Comparison of ENCODE assay signal across 23 mouse cellular contexts in the genomic region with DNA sequence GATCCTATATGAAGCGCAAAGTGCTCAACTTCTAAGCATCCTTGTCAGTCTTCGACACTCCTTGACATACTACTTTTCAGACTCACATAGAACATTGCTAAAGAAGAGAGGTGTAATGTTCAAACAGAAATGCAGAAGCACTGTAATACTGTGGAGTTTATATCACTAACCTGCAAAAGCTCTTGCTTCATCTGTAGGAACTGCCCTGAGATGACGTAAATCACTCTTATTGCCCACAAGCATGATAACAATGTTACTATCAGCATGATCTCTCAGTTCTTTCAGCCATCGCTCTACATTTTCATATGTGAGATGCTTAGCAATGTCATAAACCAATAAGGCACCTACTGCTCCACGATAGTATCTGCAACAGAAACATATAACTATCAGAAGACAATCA. TPM values are rescaled to one million over a fixed set of nuclear protein-coding genes. Genes with fewer than 3 reads are reported as not detected.
DNase-seq lines count a peak whose midpoint lies in the region; ATAC-seq and TF ChIP-seq lines count a peak whose summit lies in the region.
"Had no signal": no experiment of that assay in that cellular context is flagged by ENCODE, and none has a peak within 500 bp of the region (broad histone marks: within the 10 kb centered on the region; RNA-seq: fewer than 3 reads in every experiment).

No protein-coding gene starts in this region.

- WGBS in midbrain, embryonic 11.5 days, result 96% methylated on average over 5 of the region's 5 CpGs
- WGBS in midbrain, embryonic 15.5 days, result 95% methylated on average over 5 of the region's 5 CpGs
- 72% methylated on average over 5 of the region's 5 CpGs for WGBS in intestine, postnatal 0 days

- H3K36me3 ChIP-seq in midbrain, embryonic 11.5 days (ENCODE audit: control insufficient read depth, insufficient read depth, low read length), result no peaks in the 10 kb centered on the region; the same call in 1 of the 2 replicates
- H3K36me3 ChIP-seq in midbrain, embryonic 15.5 days (replicated peaks), result 0 out of 2 replicates have a peak, but pooled peaks cover 8% of the 10 kb centered on the region
- peaks cover 40% of the 10 kb centered on the region for H3K36me3 ChIP-seq in intestine, postnatal 0 days (ENCODE audit: control insufficient read depth, insufficient read depth)

- no peak overlapping the region for H3K4me2 ChIP-seq in midbrain, embryonic 11.5 days
- H3K4me2 ChIP-seq in midbrain, embryonic 15.5 days, result no peak overlapping the region
- no peak overlapping the region for H3K4me2 ChIP-seq in intestine, postnatal 0 days (replicated peaks; ENCODE audit: low read depth)

- no peak overlapping the region for H3K4me3 ChIP-seq in midbrain, embryonic 11.5 days (ENCODE audit: low read depth, low read length)
- no peak overlapping the region for H3K4me3 ChIP-seq in midbrain, embryonic 15.5 days
- no peak overlapping the region for H3K4me3 ChIP-seq in intestine, postnatal 0 days (ENCODE audit: low read depth, low read length)

- TF ChIP-seq CTCF in intestine, postnatal 0 days (IDR thresholded peaks at IDR 0.05; ENCODE audit: low read depth), result no peak

- H3K9ac ChIP-seq in midbrain, embryonic 11.5 days (ENCODE audit: low read length), result no peak overlapping the region
- H3K9ac ChIP-seq in midbrain, embryonic 15.5 days, result no peak overlapping the region
- no peak overlapping the region for H3K9ac ChIP-seq in intestine, postnatal 0 days (ENCODE audit: low read depth, low read length)

- H3K9me3 ChIP-seq in midbrain, embryonic 11.5 days (ENCODE audit: control insufficient read depth, low read length), result no peaks in the 10 kb centered on the region
- no peaks in the 10 kb centered on the region for H3K9me3 ChIP-seq in midbrain, embryonic 15.5 days
- H3K9me3 ChIP-seq in intestine, postnatal 0 days (ENCODE audit: control insufficient read depth), result no peaks in the 10 kb centered on the region
- H3K9me3 ChIP-seq: G1E had no signal

- no peak overlapping the region for H3K27ac ChIP-seq in midbrain, embryonic 11.5 days (ENCODE audit: low read depth, low read length)
- no peak overlapping the region for H3K27ac ChIP-seq in midbrain, embryonic 15.5 days
- no peak overlapping the region for H3K27ac ChIP-seq in intestine, postnatal 0 days (ENCODE audit: low read depth, low read length)

- H3K4me1 ChIP-seq in midbrain, embryonic 11.5 days (ENCODE audit: control insufficient read depth, insufficient read depth, low read length), result no peaks in the 10 kb centered on the region
- H3K4me1 ChIP-seq in midbrain, embryonic 15.5 days, result no peaks in the 10 kb centered on the region
- H3K4me1 ChIP-seq in intestine, postnatal 0 days (replicated peaks; ENCODE audit: control insufficient read depth, insufficient read depth, low read length), result no peaks in the 10 kb centered on the region

- no peaks in the 10 kb centered on the region for H3K27me3 ChIP-seq in midbrain, embryonic 11.5 days (ENCODE audit: control insufficient read depth, insufficient read depth, low read length)
- H3K27me3 ChIP-seq in midbrain, embryonic 15.5 days (replicated peaks), result no peaks in the 10 kb centered on the region
- H3K27me3 ChIP-seq in intestine, postnatal 0 days (replicated peaks; ENCODE audit: control insufficient read depth, insufficient read depth, low read length), result no peaks in the 10 kb centered on the region
- H3K27me3 ChIP-seq: CH12.LX, Patski had no signal

- ATAC-seq in midbrain, embryonic 11.5 days (ENCODE audit: low FRiP score), result no peak
- no peak for ATAC-seq in midbrain, embryonic 15.5 days (replicated peaks)
- ATAC-seq in megakaryocyte, adult 5-6 weeks (ENCODE audit: poor library complexity, severe bottlenecking), result peak; percentile 82
- ATAC-seq in monocyte, adult 5-6 weeks (replicated peaks; ENCODE audit: insufficient number of reproducible peaks, low FRiP score, low TSS enrichment, poor library complexity, severe bottlenecking), result peak; percentile 53; the same call in 1 of the 2 replicates
- ATAC-seq in intestine, postnatal 0 days, result no peak
- ATAC-seq: activated CD4-positive, CD25-positive, alpha-beta regulatory T cell, adult 4 months; CD4-positive, CD25-positive, alpha-beta regulatory T cell, adult 4 months; Patski had no signal

- DNase-seq in midbrain, embryonic 11.5 days (ENCODE audit: low spot score, missing footprints), result peak; percentile 12
- peak; percentile 33 for DNase-seq in 416B (ENCODE audit: low read depth)
- no peak for DNase-seq in heart, adult 18-20 months
- no peak for DNase-seq in embryo, embryonic 10.5 days (ENCODE audit: low spot score)
- DNase-seq: adrenal gland, adult 2 months; adrenal gland, adult 8-10 months; adrenal gland, postnatal 10 days; adrenal gland, postnatal 14 days; adrenal gland, postnatal 25 days; adrenal gland, postnatal 36 days; B cell, adult 2 months; cerebellum, adult 11 months; cerebellum, adult 11-12 months; cerebellum, adult 18-20 months had no signal

RNA-seq across cellular contexts. Expression of a gene that starts 11.1 kb away (rescaled TPM):
- polyA plus RNA-seq in midbrain, embryonic 11.5 days (2014; fragmentation: Nextera tagmentation; extraction: Ambion mirVana), result 300 and 312 TPM in 2 replicates
- polyA plus RNA-seq in midbrain, embryonic 15.5 days (2015; fragmentation: Nextera tagmentation; extraction: Ambion mirVana), result 401 and 402 TPM in 2 replicates
- 249 and 281 TPM in 2 replicates for total RNA-seq in megakaryocyte, adult 5-6 weeks (2015)
- 144 and 161 TPM in 2 replicates for total RNA-seq in megakaryocyte, adult 5-6 weeks (2017)
- 169 to 356 TPM (median 307 TPM) in 3 replicates for total RNA-seq in monocyte, adult 5-6 weeks (2017)
- total RNA-seq in heart, adult 18-20 months (2021), result 100 to 1,000 TPM; 176 to 180 TPM
- 1,986 and 2,053 TPM in 2 replicates for polyA plus RNA-seq in intestine, postnatal 0 days (2015; fragmentation: Nextera tagmentation; extraction: Ambion mirVana)

Comparison
In these comparisons a context has a peak if more than half of its experiments do, and no peak if none do; other contexts are left out.
1. ATAC-seq: peak in megakaryocyte, adult 5-6 weeks (single experiment) and monocyte, adult 5-6 weeks (single experiment); none in midbrain, embryonic 11.5 days (single experiment), midbrain, embryonic 15.5 days (single experiment) and intestine, postnatal 0 days (single experiment).
2. DNase-seq: peak in midbrain, embryonic 11.5 days (single experiment) and 416B (single experiment); none in heart, adult 18-20 months (0 of 2) and embryo, embryonic 10.5 days (single experiment).